Mouse (Mus musculus) Patski (cell line): ENCODE results near the gene Cntrl. TPM values are rescaled to one million over a fixed set of nuclear protein-coding genes. Genes with fewer than 3 reads are reported as not detected.

Experiments used
- ATAC-seq: fragments of 100-300 bp; one replicate; pipeline ENCODE4 v1.8.0; 2021
- CTCF ChIA-PET: fragments of 350-600 bp; sonication (Branson Sonifier 250); formaldehyde crosslinking; loops from one replicate; lab custom pipeline; 2022; ENCODE audit warnings: inconsistent platforms; lab: Charles Lee
- POLR2A ChIA-PET: fragments of 350-600 bp; sonication (Branson Sonifier 250); formaldehyde crosslinking; loops from one replicate; lab custom pipeline; 2022; ENCODE audit warnings: antibody characterized with exemption, inconsistent platforms; lab: Charles Lee
- DNase-seq: peaks from one replicate; pipeline ENCODE4 v3.0.0-alpha.2; 2011; ENCODE audit warnings: low read depth, low spot score
- H3K27me3 ChIP-seq: fragments of 371-371 bp; one replicate; pipeline ENCODE4 v1.5.1; 2021
- CTCF ChIP-seq: fragments of 100-300 bp; IDR thresholded peaks from one replicate; pipeline ENCODE4 v1.5.1; 2021
- in situ Hi-C: fragments of 300-500 bp; cut with MboI; formaldehyde crosslinking; loops from 3 replicates; pipeline ENCODE4 v1.11.1; 2018; ENCODE audit warnings: low pct_unique_long_range_greater_than_20kb, mixed read lengths
- polyA plus RNA-seq: library from polyadenylated mRNA; unstranded; gene quantifications from one replicate; pipeline ENCODE4 v1.2.3, GENCODE M21; 2021

Cntrl gene
- polyA plus RNA-seq, 1 experiment from 2014 or later, result 17.4 TPM

- ChIA-PET POLR2A (no interaction called here), CTCF (interaction anchor here (1.5 to 2.2 kb wide), 2 partner anchors 12 to 15 kb away, joined by 6 to 8 read pairs; no protein-coding TSS in a partner anchor)
- in situ Hi-C loops, result no loop called here
- peak; percentile 13 for DNase-seq
- ATAC-seq, result peak; percentile 52
- TF ChIP-seq CTCF, result no peak
- no peaks in the 10 kb centered on the region for H3K27me3 ChIP-seq
Observed at GRCm38 (mm10) chr2:35199971-35200897, 90.9 kb downstream of the Cntrl start.

DNA sequence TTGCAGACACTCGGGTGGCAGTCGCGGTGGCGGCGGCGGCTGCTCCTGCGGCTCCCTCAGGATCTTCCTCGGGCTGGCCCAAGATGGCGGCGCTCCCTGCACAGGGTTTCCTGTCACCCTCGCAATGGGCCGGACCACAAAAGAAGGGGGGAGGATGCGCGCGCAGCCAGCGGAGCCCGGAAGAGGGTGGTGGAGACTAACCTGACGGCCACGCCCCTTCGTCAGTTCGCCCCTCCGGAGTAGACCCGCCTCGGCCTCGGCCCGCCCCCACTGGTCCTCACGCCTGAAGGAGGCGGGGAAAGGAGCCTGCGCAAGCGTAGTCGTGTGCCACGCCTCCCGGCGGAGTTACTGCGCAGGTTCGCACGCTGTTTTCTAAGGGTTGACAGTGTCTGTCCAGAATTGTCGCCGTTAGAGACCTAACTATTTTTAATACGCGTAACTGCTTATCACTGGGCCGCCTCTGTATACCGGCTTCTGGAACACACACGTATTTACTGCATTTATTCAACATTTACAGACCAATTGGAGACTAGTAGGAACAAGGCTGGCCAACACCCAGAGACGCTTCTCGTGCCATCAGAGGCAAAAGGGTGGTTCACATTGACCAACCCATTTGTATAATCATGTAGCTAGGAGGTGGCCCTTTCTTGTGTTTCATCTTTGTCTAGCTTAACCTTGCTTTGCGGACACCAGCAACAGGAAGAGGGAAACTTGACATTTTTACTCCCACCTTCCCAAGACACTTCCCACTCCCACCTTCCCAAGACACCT lies 91.8 kb downstream of the Cntrl start, which contains the start of gene Rab14:
Gene Rab14, minus strand, starts transcription at position 223 of the 771 bp plus-strand sequence.
- DNase-seq, result peak; percentile 88
- POLR2A ChIA-PET, result interaction anchor here (0.6 kb wide), 1 partner anchor 63 kb away, joined by 3 read pairs; no protein-coding TSS in a partner anchor
- in situ Hi-C loops, result no loop called here

DNA sequence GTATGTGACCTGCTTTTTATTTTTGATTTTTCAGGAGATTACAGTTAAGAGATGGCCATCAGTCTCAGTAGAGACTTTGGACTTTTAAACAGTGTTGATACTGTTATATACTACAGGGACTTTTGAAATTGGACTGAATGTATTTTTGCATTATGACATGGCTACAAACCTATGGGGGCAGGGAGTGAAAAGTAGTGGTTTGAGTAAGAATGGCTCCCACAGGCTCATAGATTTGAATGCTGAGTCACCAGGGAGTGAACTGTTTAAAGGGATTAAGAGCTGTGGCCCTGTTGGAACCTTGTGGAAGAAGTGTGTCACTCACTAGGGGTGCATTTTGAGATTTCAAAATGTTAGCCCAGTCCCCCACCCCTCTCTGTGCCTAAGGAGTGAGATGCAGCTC lies 94.4 kb downstream of the Cntrl start:
- ATAC-seq (no peak), DNase-seq (no peak)
- in situ Hi-C loops, result no loop called here
- ChIA-PET POLR2A (no interaction called here), CTCF (no interaction called here)
- H3K27me3 ChIP-seq, result no peaks in the 10 kb centered on the region
- no peak for TF ChIP-seq CTCF

More for the DNA sequence above, 91.8 kb downstream of the Cntrl start, which contains the start of gene Rab14:
- TF ChIP-seq CTCF, result no peak
- H3K27me3 ChIP-seq, result no peaks in the 10 kb centered on the region
- CTCF ChIA-PET, result no interaction called here
- peak; percentile 86 for ATAC-seq

DNA sequence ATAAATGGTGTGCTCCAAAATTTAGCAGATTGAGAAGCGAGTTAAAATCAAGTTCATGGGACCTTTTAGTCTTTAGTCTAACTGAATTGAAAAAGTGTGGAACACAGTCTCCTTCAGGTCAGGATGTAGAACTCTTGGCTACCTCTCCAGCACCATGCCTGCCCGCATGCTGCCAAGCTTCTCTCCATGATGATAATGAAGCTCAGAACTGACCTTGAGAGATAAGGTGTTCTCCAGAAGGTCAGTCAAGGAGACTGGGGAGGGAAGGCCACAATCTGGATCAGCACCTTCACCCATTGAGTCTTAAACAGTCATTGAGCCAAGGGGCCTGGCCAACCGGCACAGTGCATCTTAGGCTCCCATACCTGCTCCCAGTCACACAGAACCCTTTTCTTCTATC lies 97.5 kb downstream of the Cntrl start:
- TF ChIP-seq CTCF, result no peak
- H3K27me3 ChIP-seq, result no peaks in the 10 kb centered on the region
- CTCF ChIA-PET, result interaction anchor here (1.2 kb wide), 1 partner anchor 65 kb away, joined by 3 read pairs; no protein-coding TSS in a partner anchor
- ATAC-seq (no peak), DNase-seq (no peak)
- POLR2A ChIA-PET, result no interaction called here
- in situ Hi-C loops, result no loop called here

GRCm38 (mm10) chr2:35208054-35208453 lies 98.8 kb downstream of the Cntrl start:
- CTCF ChIA-PET, result no interaction called here
- in situ Hi-C loops, result no loop called here
- DNase-seq (no peak), ATAC-seq (no peak)
- no peak for TF ChIP-seq CTCF
- H3K27me3 ChIP-seq, result no peaks in the 10 kb centered on the region
- POLR2A ChIA-PET, result no interaction called here

- no peaks in the 10 kb centered on the region for H3K27me3 ChIP-seq
- in situ Hi-C loops, result no loop called here
- TF ChIP-seq CTCF, result no peak
- ChIA-PET POLR2A (no interaction called here), CTCF (interaction anchor here (1.4 kb wide), 1 partner anchor 53 kb away, joined by 3 read pairs; no protein-coding TSS in a partner anchor)
- no peak for DNase-seq
- ATAC-seq, result no peak
Observed at GRCm38 (mm10) chr2:35208931-35209665, 99.8 kb downstream of the Cntrl start.

DNA sequence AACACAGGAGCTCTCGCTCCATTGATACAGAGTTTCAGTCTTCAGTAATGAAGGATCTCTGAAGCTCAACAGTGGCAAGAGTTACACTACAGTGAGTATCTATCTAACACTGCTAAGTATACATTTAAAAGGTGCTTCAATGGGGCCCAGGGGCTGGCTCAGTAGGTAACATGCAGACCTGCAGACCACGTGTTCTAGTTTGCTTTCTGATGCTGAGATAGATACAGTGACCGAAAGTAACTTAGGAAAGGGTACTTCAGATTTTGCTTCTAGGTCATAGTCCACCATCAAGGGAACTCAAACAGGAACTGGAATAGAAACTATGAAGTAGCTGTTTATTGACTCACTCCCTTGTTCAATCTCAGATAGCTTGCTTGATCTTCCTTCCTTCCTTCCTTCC lies 102.4 kb downstream of the Cntrl start:
- POLR2A ChIA-PET, result no interaction called here
- ATAC-seq (no peak), DNase-seq (no peak)
- CTCF ChIA-PET, result interaction anchor here (1.3 kb wide), 1 partner anchor 58 kb away, joined by 3 read pairs; no protein-coding TSS in a partner anchor
- no peaks in the 10 kb centered on the region for H3K27me3 ChIP-seq
- TF ChIP-seq CTCF, result no peak
- in situ Hi-C loops, result loop anchor here (10.0 kb wide), 1 partner anchor 153 kb away; the partner anchor contains the start of gene 4930568D16Rik

GRCm38 (mm10) chr2:35213345-35213910 lies 104.1 kb downstream of the Cntrl start:
- no peak for TF ChIP-seq CTCF
- in situ Hi-C loops, result loop anchor here (10.0 kb wide), 1 partner anchor 151 kb away; the partner anchor contains the start of gene 4930568D16Rik
- no peak for ATAC-seq
- CTCF ChIA-PET, result interaction anchor here (0.9 to 4.8 kb wide), 6 partner anchors 18 to 85 kb away, joined by 3 to 62 read pairs (median 6); no protein-coding TSS in a partner anchor
- POLR2A ChIA-PET, result no interaction called here
- no peaks in the 10 kb centered on the region for H3K27me3 ChIP-seq
- DNase-seq, result no peak

- DNase-seq (peak; percentile 75), ATAC-seq (peak; percentile 95)
- POLR2A ChIA-PET, result interaction anchor here (0.6 to 1.6 kb wide), 6 partner anchors 30 to 127 kb away, joined by 3 to 5 read pairs (median 4); partner anchors contain the start of gene Gsn
- in situ Hi-C loops, result loop anchor here (10.0 kb wide), 1 partner anchor 150 kb away; the partner anchor contains the start of gene 4930568D16Rik
- peak; percentile 98 for TF ChIP-seq CTCF
- no peaks in the 10 kb centered on the region for H3K27me3 ChIP-seq
- CTCF ChIA-PET, result interaction anchor here (0.7 to 4.8 kb wide), 20 partner anchors 10 to 262 kb away, joined by 3 to 62 read pairs (median 4); partner anchors contain the start of gene Gsn
Observed at GRCm38 (mm10) chr2:35214881-35215358, 105.6 kb downstream of the Cntrl start.
